Mouse (Mus musculus): ENCODE measurements around the gene Naa38.

Naa38 gene

DNA sequence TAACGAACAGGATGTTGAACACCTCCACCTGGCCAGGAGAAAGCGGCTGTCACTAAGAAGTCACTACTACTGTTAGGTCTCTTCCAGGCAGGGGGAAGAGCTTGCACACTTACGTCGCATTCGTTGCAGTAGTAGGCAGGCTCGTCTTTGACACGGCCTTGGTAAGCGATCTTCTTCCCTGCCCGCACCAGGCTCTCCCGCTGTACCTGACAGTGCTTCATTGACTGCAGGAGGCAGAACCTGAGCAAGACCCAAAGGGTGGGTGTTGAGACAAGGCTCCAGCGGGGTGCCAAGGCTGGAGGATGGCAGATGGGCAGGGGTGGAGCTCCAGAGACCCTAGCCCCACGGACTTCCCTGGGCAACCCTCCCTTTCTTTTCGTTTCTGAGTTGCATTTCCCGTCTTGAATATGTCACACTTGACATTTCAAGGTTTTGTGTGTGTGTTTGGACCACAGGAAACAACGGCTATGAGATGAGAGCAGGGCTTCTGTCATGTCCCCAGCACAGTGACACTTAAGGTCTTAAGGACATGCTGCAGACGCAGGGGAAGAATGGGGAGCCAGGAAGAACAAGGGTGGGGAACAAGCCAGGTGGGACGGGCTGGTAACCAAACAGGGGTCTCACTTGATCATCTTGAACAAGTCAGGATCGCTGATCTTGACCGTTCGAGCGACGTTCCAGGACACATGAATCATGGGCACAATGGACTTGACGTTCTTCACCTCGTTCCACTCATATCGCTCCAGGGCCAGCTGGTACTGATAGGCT, 5.0 kb downstream of the Naa38 start:
- DNase-seq (ENCODE audit: low spot score in 2 of 2), result peak in 1 of 2 experiments; percentile 17

DNA sequence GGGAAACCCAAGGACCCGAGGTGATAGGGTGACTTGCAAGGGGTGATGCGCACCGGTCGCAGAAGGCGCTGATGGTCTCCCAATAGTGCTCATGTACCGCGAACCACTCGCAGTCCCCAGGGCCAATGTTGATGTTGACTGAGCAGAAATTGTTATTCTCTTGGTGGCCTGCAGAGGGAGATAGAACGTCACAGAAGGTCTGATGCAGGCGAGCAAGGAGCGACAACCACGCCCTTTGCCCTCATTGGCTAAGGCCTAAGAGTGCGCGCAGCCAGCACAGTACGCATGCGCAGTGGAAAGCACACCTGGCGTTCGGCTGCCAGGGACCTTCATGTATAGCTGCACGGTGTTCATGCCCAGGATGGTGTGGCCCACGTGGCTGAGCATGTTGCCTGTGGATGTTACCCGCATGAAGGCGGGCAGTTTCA, 5.9 kb downstream of the Naa38 start:
- DNase-seq (ENCODE audit: low spot score in 2 of 2), result peak; percentile 80 to 83

- DNase-seq (ENCODE audit: low spot score in 2 of 2), result no peak
Measured at GRCm38 (mm10) chr11:69401987-69402386, 6.7 kb downstream of the Naa38 start.

DNA sequence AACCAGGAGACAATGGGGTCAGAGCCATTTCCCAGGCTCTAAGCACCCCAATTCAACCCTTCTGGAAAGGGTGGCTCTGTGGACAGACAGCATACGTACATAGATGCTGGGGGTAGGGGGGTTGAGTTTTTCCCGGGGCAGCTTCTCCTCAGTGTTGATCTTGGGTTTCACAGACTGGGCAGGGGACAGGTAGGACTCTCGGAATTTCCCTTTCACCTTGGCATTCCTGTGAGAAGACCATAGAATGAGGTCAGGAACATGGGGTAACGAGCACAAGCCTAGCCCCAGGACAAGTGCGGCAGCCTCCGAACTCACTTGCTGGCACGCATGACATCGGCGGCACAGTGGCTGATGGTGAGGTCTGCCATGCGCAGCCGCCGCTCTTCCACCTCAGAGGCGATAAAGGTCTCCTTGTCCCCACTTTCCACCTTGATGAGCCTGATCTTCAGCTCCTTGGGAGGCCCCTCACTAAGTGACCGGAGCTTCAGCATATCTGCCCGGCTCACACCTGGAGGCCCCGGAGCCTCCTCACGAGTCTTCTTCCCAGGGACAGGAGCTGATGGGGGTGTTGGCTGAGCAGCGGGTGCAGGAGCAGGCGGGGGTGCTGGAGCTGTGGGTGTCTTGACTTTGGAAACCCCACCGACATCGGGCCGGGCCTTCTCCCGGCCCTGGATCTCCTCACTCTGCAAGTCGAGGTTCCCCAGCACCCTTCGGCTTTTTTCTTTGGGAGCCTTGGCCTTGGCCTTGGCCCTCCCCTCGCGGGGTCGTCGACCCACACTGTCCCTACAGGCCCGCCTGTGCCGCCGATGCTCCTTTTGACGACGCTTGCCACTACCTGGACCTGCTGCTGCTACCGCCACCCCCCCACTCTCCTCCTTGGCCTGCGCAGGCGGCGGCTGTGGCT, 8.7 kb downstream of the Naa38 start:
- DNase-seq (ENCODE audit: low spot score in 2 of 2), result no peak

DNA sequence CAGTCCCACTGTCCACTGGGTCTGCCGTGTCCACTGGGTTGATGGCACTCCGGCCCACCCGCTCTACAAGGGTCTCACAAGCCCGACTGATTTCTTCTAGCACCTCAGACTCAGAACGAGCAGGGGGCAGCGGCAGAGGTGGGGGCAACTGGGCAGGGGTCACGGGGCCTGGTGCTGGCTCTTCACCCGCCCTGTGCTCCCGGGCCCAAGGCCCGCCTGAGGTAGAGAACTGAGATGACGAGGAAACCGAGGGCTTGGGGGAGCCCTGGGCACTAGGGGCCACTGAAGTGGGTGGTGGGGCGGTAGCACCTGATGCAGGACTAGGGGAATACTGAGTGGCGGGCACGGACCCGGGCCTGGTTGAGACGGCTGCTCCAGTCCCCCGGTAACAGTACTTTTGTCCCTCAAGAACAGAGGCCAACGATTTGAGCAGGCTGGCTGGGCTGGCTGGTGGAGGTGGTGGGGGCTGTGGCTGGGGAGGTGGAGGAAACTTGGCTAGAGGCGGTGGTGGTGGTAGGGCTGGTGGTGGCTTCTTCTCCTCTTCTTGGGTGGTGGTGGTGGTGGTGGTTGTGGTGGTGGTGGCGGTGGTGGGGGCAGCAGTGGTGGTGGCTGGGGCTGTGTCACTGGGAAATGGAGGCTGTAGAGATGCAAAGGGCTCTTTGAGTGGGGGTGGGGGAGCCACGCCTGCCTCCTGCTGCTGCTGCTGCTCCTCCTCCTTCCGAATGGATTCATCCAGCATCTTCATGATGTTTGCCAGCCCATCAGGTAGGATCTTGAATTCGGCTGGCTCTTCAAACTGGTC, 9.5 kb downstream of the Naa38 start:
- DNase-seq (ENCODE audit: low spot score in 2 of 2), result no peak

- DNase-seq (ENCODE audit: low spot score in 2 of 2), result no peak
Measured at GRCm38 (mm10) chr11:69405397-69406200, 10.3 kb downstream of the Naa38 start.

- DNase-seq (ENCODE audit: low spot score in 2 of 2), result peak in 1 of 2 experiments; percentile 17
Measured at GRCm38 (mm10) chr11:69406282-69406681, 11.0 kb downstream of the Naa38 start.

GRCm38 (mm10) chr11:69406867-69407723, 11.8 kb downstream of the Naa38 start:
- DNase-seq (ENCODE audit: low spot score in 2 of 2), result no peak

- no peak for DNase-seq (ENCODE audit: low spot score in 2 of 2)
Measured at GRCm38 (mm10) chr11:69407724-69408004, 12.4 kb downstream of the Naa38 start.

DNA sequence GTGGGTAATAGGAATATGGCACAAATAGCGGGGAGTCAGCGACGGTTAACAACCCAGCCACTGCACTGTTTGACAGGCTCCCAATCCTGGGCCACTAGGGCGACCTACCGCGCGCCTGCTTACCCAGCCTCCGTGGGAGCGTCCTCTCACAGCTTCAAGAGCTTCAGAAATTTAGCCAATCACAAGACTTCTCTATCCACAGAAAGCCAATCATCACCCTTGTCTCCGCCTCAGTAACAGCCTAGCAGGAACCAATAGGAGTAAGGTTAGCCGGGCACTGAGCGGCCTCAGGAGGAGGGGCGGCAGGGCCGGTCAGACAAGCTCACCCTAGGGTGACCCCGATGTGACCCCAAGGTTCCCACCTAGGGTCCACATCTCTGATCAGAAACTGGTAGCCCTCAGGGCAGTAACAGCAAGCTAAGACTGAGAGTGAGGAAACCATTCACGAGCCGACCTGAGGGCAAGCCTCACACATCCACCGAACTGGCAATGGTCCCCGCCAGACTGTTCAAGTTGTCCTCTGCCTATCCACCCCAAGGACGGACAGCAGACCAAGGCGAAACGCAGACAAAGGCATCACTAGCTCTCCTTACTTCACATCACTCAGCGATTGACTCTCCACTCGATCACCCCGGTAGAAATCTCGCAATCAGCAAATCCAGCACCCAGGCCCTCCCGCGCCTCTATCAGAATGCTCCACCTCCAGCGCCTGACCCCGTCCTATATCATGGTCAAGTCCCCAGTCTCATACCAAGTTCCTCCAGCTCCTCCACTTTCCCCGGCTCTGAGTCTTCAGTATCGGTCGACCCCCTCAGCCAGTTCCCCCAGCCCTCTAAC, 13.5 kb downstream of the Naa38 start:
- DNase-seq (ENCODE audit: low spot score in 2 of 2), result peak; percentile 74 to 82

DNA sequence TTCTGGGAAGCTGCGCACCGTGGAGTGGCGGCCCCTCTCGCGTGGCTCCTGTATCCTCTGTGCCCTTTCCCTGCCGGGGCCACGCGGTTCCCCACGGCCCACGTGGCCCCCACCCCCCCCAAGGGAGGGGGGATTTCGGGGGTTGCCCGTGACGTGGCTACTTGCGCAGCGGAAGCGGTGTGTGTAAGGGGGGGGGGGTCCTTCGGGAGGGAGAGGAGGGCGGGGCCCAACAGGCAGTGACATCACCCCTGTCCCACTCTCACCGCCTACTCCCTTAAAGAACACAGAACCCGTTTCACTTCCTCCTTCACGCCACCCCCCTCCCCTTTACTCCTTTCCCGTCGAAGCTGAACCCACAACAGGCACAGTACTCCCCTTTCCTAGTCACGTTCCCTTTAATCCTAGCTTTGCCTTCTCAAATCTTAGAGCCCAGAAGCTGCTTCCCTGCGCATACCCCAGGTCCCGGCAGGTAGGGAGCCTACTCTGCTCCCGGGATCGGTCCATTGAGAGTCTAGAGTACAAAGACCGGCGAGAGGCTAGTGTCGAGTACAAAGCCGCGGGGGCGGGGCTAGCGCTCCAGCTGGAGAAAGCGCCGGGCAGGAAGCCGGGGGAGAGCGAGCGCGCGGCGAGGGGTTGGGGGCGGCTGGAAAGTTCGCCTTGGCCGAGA, 14.2 kb downstream of the Naa38 start:
- peak; percentile 71 to 79 for DNase-seq (ENCODE audit: low spot score in 2 of 2)

DNA sequence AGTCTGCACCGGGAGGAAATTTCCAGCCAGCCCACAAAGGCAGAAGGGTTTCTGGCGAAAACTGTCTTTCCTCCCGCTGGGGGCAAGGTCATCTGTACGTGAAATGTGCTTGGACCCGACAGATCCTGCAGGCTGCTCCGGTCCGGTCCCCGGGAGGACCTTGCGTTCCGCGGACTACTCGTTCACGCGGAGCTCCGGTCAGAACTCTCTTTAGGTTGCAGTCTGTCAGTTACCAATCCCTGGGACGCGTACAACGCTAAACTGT, 14.7 kb downstream of the Naa38 start:
- no peak for DNase-seq (ENCODE audit: low spot score in 2 of 2)

GRCm38 (mm10) chr11:69410310-69411072, 15.2 kb downstream of the Naa38 start:
- DNase-seq (ENCODE audit: low spot score in 2 of 2), result peak; percentile 47 to 53

GRCm38 (mm10) chr11:69411073-69411535, 15.8 kb downstream of the Naa38 start:
- DNase-seq (ENCODE audit: low spot score in 2 of 2), result peak; percentile 90 to 95

DNA sequence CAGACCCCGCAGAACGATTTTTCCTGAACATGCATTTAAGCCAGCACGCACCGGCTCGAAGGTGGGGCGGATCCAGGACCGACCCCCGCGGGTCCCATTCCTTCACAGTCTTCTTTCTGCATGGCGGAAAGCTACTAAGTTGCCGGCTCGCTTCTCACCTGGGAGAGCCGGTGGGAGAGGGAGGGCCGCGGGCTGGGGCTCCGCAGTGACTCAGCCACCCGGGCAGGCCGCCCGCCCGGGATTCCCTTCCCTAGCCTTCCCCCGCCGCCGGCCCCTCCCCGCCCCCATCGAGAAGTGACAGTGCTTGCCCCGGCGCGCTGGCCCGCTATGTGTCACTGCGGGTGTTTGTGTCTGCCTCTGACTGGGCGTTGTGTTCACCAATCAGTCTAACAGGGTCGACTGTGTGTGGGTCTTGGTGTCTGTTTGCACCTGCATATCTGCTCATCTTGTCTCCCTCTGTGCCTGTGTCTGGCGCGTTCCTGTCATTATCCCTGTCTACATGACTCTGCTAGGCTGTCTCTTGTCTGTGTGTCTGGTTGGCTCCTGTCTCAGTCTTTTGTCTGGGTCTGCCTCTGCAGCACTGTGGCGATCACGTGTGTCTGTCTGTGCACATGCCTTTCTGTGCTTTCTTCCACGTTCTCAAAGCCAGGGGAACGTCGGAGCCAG, 16.4 kb downstream of the Naa38 start:
- peak; percentile 52 to 56 for DNase-seq (ENCODE audit: low spot score in 2 of 2)

DNA sequence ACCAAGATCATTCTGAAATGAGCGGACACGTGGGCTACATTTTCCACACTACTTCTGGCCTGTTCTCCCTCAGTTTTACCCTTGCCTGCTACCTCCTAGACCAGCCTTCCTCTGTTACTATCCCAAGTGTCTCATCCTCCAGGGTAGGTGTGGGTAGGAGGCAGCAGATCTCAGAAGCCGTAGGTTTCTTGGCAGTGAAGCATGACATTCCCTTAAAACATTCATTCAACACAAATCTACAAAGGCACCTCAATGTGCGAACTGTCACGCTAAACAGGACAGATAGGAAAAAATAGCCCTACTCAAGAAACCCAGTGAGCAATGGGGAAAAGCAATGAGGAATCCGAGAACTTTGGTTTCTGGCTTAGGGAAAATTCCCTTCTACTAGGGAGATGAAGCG, 17.3 kb downstream of the Naa38 start:
- no peak for DNase-seq (ENCODE audit: low spot score in 2 of 2)
